ENCODE assay signal across 19 mouse cellular contexts in genomic region chr7:27261888-27262287, GRCm38 (mm10). TPM values are rescaled to one million over a fixed set of nuclear protein-coding genes. Genes with fewer than 3 reads are reported as not detected.
A peak's percentile ranks its signal among the peaks of the same experiment; 100 is the strongest.
DNase-seq lines count a peak whose midpoint lies in the region; ATAC-seq lines count a peak whose summit lies in the region.
"Had no signal": no experiment of that assay in that cellular context is flagged by ENCODE, and none has a peak within 500 bp of the region (broad histone marks: within the 10 kb centered on the region; RNA-seq: fewer than 3 reads in every experiment).

No protein-coding gene starts in this region.

- no peaks in the 10 kb centered on the region for H3K9me3 ChIP-seq in midbrain, embryonic 13.5 days
- no peaks in the 10 kb centered on the region for H3K9me3 ChIP-seq in midbrain, embryonic 15.5 days
- H3K9me3 ChIP-seq in embryonic facial prominence, embryonic 10.5 days = no peaks in the 10 kb centered on the region
- H3K9me3 ChIP-seq: embryonic facial prominence, embryonic 15.5 days; heart, embryonic 15.5 days had no signal

- H3K36me3 ChIP-seq in midbrain, embryonic 13.5 days = peaks cover 52% of the 10 kb centered on the region
- H3K36me3 ChIP-seq in midbrain, embryonic 15.5 days (replicated peaks) = peaks cover 24% of the 10 kb centered on the region
- peaks cover 51% of the 10 kb centered on the region for H3K36me3 ChIP-seq in embryonic facial prominence, embryonic 10.5 days (replicated peaks)
- H3K36me3 ChIP-seq: heart, embryonic 15.5 days had no signal

- H3K4me2 ChIP-seq in midbrain, embryonic 13.5 days (replicated peaks) = peak overlapping the region; percentile 94; the same call in 1 of the 2 replicates
- no peak overlapping the region for H3K4me2 ChIP-seq in midbrain, embryonic 15.5 days
- H3K4me2 ChIP-seq: embryonic facial prominence, embryonic 15.5 days; heart, embryonic 15.5 days had no signal

- 0 out of 2 replicates have a peak overlapping the region, but pooled peaks have one; percentile 14 for H3K27ac ChIP-seq in midbrain, embryonic 13.5 days
- H3K27ac ChIP-seq in midbrain, embryonic 15.5 days = no peak overlapping the region
- no peak overlapping the region for H3K27ac ChIP-seq in embryonic facial prominence, embryonic 10.5 days (replicated peaks)
- H3K27ac ChIP-seq: embryonic facial prominence, embryonic 15.5 days; heart, embryonic 15.5 days; stomach, postnatal 0 days had no signal

- H3K27me3 ChIP-seq in midbrain, embryonic 13.5 days = no peaks in the 10 kb centered on the region
- no peaks in the 10 kb centered on the region for H3K27me3 ChIP-seq in midbrain, embryonic 15.5 days (replicated peaks)
- H3K27me3 ChIP-seq in embryonic facial prominence, embryonic 10.5 days (replicated peaks; ENCODE audit: low read depth, poor library complexity, severe bottlenecking) = peaks cover 9% of the 10 kb centered on the region
- H3K27me3 ChIP-seq: embryonic facial prominence, embryonic 15.5 days; heart, embryonic 15.5 days had no signal

- no peak overlapping the region for H3K4me3 ChIP-seq in midbrain, embryonic 13.5 days (replicated peaks)
- H3K4me3 ChIP-seq in midbrain, embryonic 15.5 days = no peak overlapping the region
- H3K4me3 ChIP-seq in embryonic facial prominence, embryonic 10.5 days = 0 out of 2 replicates have a peak overlapping the region, but pooled peaks have one; percentile 2
- H3K4me3 ChIP-seq: embryonic facial prominence, embryonic 15.5 days; heart, embryonic 15.5 days had no signal

- WGBS in midbrain, embryonic 13.5 days = 77% methylated on average over 6 of the region's 6 CpGs
- WGBS in midbrain, embryonic 15.5 days = 69% methylated on average over 6 of the region's 6 CpGs
- 85% methylated on average over 6 of the region's 6 CpGs for WGBS in embryonic facial prominence, embryonic 10.5 days

- intact Hi-C loops in heart, postnatal 14 days (cut with DNase I) = no loop called here

- peaks cover 42% of the 10 kb centered on the region for H3K4me1 ChIP-seq in midbrain, embryonic 13.5 days (replicated peaks)
- peaks cover 31% of the 10 kb centered on the region for H3K4me1 ChIP-seq in midbrain, embryonic 15.5 days
- peaks cover 40% of the 10 kb centered on the region for H3K4me1 ChIP-seq in embryonic facial prominence, embryonic 10.5 days

- DNase-seq in cerebellum, adult 11-12 months = peak; percentile 48
- DNase-seq in cerebellum, adult 18-20 months = no peak
- DNase-seq in heart, adult 11 months = peak; percentile 91
- no peak for DNase-seq in heart, postnatal 14 days
- DNase-seq in embryonic facial prominence, embryonic 10.5 days (ENCODE audit: low spot score) = no peak
- DNase-seq in heart, adult 9 months (ENCODE audit: low spot score in 2 of 2) = no peak
- DNase-seq: adrenal gland, postnatal 10 days; gastrocnemius, postnatal 25 days; heart, postnatal 4 days; kidney, adult 8-10 months; kidney, postnatal 10 days; lung, postnatal 4 days; right cerebral cortex, postnatal 14 days had no signal

- ATAC-seq in midbrain, embryonic 13.5 days = no peak
- ATAC-seq in midbrain, embryonic 15.5 days (replicated peaks) = no peak
- ATAC-seq: inflammation-experienced regulatory T-cells, adult 6 months had no signal

- no peak overlapping the region for H3K9ac ChIP-seq in midbrain, embryonic 13.5 days (replicated peaks)
- H3K9ac ChIP-seq in midbrain, embryonic 15.5 days = no peak overlapping the region
- H3K9ac ChIP-seq: embryonic facial prominence, embryonic 15.5 days; heart, embryonic 15.5 days had no signal

RNA-seq across cellular contexts. Expression of gene Numbl, which starts 3.7 kb away (rescaled TPM):
- total RNA-seq in heart, postnatal 14 days (2021) = 1 to 10 TPM; 7.9 to 8.5 TPM
- polyA plus RNA-seq in midbrain, embryonic 13.5 days (2015; fragmentation: Nextera tagmentation; extraction: Ambion mirVana) = 39.4 and 51.6 TPM in 2 replicates
- 58.7 and 66.3 TPM in 2 replicates for polyA plus RNA-seq in midbrain, embryonic 15.5 days (2015; fragmentation: Nextera tagmentation; extraction: Ambion mirVana)
- polyA plus RNA-seq in embryonic facial prominence, embryonic 10.5 days (2016; fragmentation: Nextera tagmentation; extraction: Ambion mirVana) = 14.8 and 15.0 TPM in 2 replicates

RNA-seq across cellular contexts. Expression of gene Coq8b, which starts 29.1 kb away (rescaled TPM):
- 1 to 10 TPM; 7.0 to 8.8 TPM for total RNA-seq in heart, postnatal 14 days (2021)
- polyA plus RNA-seq in midbrain, embryonic 13.5 days (2015; fragmentation: Nextera tagmentation; extraction: Ambion mirVana) = 25.3 and 25.5 TPM in 2 replicates
- 26.9 and 27.9 TPM in 2 replicates for polyA plus RNA-seq in midbrain, embryonic 15.5 days (2015; fragmentation: Nextera tagmentation; extraction: Ambion mirVana)
- 18.4 and 18.7 TPM in 2 replicates for polyA plus RNA-seq in embryonic facial prominence, embryonic 10.5 days (2016; fragmentation: Nextera tagmentation; extraction: Ambion mirVana)

RNA-seq across cellular contexts. Expression of gene Itpkc, which starts 33.4 kb away (rescaled TPM):
- 1 to 10 TPM; 4.5 to 5.5 TPM for total RNA-seq in heart, postnatal 14 days (2021)
- polyA plus RNA-seq in midbrain, embryonic 13.5 days (2015; fragmentation: Nextera tagmentation; extraction: Ambion mirVana) = 6.7 and 7.6 TPM in 2 replicates
- polyA plus RNA-seq in midbrain, embryonic 15.5 days (2015; fragmentation: Nextera tagmentation; extraction: Ambion mirVana) = 8.5 and 8.7 TPM in 2 replicates
- polyA plus RNA-seq in embryonic facial prominence, embryonic 10.5 days (2016; fragmentation: Nextera tagmentation; extraction: Ambion mirVana) = 5.1 and 5.6 TPM in 2 replicates

Comparison
In these comparisons a context has a peak if more than half of its experiments do, and no peak if none do; other contexts are left out.
1. DNase-seq: peak in cerebellum, adult 11-12 months (single experiment) and heart, adult 11 months (single experiment); none in cerebellum, adult 18-20 months (0 of 2), heart, postnatal 14 days (0 of 2), embryonic facial prominence, embryonic 10.5 days (single experiment) and heart, adult 9 months (0 of 2).